Mouse (Mus musculus): ENCODE data around the gene Olfr714.
"Not testable (repeated sequence)": the region's sequence is repeated elsewhere in the genome, so short reads cannot be mapped to it uniquely, and the experiment has no call there.

- not testable (repeated sequence) for TF ChIP-seq ZNF384 (IDR thresholded peaks at IDR 0.05; ENCODE audit: low read depth, low read length); ZC3H11A (IDR thresholded peaks at IDR 0.05; ENCODE audit: borderline replicate concordance, low read depth, low read length)
Measured at GRCm38 (mm10) chr7:107110269-107110668, 39.5 kb downstream of the Olfr714 start, which contains the start of gene Olfr715b.
